Mouse (Mus musculus): ENCODE measurements around the gene Thbs4.

Thbs4 gene

DNA sequence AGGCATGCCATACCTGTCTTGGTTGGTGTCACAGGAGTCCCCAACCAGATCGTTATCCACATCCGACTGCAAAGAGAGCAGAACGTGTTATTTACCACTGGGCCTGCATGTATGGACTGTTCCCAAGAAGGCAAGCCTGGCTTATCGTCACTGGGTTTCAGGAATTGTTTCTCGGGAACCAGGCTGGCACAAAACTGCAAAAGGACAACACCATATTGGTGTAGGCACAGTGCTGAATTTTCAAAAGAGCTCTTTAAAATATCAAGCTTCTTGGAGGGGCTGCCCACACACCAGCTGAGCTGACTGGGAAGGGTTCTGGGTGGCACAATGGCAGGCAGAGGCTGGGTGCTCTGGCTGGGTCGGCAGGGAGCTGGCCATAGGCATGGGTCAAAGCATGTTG is 34.1 kb downstream of the Thbs4 start:
- DNase-seq (ENCODE audit: low read depth): no peak

DNA sequence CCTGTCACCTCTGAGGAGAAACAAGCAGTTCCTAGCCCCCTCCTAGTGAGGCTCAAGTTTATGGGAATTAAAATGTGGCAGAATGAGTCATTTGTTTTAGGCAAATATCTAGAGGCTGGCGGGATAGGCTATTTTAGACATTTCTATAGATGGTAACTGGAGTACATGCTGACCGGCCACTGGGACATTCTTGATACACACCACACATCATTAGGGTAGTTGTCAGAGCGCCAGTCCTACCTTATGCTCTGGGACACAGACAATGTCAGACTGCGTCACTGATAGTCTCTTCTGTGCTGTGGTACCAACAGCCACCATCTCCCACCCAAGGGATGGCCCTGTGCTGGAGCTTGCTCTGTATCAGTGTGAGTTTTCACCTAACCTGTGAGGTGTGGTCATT is 35.5 kb downstream of the Thbs4 start:
- DNase-seq (ENCODE audit: low read depth): no peak

DNA sequence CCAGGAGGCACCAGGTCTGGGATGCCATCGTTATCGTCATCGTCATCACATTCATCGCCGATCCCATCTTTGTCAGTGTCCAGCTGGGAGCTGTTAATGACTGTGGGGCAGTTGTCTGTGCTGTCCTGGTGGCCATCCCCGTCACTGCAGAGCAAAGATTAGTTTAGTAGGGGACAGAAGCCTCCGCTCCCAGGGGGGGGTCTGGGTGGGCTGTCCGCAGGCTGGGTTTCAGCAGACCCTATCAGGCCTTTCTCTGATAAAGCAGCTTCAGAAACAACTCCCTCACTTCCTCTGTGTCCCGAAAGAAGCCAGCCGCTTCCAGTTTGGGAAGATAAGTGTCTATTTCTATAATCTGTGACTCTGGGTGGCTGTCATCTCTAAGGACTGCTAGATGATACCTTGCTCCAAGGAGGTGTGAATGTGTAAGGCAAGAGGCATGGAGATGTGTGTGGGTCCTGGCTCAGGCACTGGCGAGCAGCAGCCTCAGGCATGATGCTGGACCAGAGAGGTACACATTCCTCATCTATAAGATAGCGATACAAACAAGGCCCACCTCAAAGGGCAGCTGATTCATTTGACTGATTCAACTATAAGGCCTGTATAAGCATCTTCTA is 36.5 kb downstream of the Thbs4 start:
- DNase-seq (ENCODE audit: low read depth): no peak

DNA sequence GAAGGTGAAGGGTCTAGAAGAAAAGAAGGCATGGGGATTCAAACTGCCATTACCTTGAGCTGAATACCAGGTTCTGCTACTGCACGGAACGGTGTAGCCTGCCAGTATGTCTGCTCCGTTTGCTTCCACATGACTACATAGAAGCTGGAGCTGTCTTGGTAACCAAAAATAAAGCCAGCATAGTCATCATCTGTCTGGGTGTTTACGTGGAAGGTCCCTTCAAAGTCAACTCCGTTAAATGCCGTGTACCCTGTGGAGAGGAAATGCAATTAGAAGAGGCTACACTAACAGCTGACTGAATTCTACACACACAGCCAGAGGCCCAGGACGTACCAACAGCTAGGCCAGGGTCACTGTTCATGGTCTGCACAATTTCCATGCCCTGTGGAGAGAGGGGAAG is 39.6 kb downstream of the Thbs4 start:
- DNase-seq (ENCODE audit: low read depth): no peak

DNA sequence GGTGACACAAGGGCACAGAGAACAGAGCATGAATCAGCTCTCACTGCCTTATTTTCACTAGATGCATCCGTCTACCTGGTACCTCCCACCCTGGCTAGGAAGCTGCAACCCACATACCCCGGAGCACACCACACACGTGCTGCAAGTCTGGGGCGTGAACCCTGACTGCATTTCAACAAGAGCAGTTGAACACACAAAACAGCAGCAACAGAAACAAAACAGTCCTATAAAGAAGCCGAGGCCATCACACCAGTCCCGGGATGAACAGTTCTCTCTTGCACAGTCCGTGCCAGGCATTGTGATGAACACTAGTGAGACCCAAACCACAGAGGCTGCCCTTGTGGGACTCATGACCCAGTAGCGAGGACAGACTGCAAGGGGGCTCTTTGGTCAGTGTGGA is 40.9 kb downstream of the Thbs4 start:
- no peak for DNase-seq (ENCODE audit: low read depth)

DNA sequence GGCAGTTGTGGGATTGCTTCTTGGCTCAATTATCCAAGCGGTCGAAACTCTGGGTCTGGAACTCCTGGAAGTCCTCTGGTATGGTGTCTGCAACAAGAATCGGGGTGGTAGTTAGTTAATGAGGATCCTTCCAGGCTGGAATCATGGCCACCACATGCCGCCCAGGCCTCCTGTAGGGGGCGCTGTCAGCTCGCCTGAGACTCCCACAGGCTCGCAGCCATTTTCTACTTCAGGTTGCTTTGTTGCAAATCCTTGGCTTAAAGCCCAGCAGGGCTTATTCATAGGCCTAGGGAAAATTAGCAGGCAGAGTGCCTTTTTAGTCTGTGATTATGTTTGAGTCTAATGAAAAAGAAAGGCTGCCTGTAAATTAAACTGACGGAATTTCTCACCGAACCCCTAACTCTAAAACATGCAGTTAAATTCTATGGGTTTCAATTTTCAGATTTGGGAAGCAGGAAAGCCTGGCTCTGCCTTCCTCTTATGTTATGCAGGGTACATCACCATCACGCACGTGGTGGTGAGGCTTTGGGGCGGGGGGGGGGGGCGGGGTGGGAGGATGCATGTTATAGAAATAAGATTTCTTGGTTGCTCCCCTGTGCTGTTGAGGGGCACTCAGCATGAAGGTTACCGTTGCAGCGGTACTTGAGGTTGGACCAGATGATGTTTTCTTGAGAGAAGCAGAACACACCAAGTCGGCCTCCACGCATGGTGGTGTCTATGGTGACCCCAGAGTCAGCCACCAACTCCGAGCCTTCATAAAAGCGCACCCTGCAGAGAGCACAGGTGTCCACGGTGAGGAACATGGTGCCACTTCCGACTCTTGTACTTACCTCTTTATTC is 42.7 kb downstream of the Thbs4 start:
- peak; percentile 17 for DNase-seq (ENCODE audit: low read depth)

DNA sequence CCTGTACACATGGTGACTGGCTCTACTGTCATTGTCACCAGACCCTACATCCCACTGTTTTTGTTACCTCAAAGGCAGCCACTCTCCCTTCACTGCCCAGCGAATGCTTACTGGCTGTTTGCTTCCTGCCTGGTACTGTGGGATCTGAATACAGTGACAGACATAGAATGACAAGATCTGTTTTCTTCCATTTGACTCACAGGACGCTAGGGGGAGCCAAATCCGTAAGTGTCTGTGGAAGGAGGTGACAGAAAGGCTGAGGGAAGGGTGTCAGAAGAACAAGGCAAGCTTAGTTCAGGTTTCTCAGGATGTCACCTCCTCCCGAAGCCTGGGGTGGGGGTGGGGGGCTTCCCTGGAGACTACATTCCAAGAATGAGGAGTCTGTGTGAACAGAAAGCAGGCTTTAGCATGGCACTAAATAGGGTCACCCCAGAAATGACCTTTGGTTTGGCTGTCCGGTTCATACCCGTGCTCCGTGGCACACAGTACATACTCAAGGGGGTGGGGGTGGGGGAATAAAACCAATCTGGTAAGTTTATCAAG is 43.6 kb downstream of the Thbs4 start:
- DNase-seq (ENCODE audit: low read depth): peak; percentile 62

DNA sequence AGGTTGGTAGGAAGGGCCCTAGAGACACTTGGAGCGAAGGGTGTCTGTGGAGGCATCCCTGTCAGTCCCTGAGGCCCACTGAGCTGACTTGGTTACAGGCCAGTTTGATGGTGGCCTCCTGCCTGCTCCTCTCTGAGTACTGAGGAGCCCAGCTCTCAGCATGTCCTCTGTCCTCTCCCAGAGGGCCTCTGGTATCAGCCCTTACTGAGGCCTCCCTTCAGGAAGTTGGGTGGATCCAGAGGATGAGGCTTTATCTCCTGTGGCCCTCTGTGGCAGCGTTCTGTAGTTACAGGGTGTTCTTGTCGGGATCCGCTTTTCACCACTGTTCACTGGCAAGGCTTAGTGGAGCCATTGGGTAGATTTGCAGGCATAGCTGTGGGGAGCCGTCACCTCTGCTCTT is 51.3 kb downstream of the Thbs4 start:
- DNase-seq (ENCODE audit: low read depth): no peak

DNA sequence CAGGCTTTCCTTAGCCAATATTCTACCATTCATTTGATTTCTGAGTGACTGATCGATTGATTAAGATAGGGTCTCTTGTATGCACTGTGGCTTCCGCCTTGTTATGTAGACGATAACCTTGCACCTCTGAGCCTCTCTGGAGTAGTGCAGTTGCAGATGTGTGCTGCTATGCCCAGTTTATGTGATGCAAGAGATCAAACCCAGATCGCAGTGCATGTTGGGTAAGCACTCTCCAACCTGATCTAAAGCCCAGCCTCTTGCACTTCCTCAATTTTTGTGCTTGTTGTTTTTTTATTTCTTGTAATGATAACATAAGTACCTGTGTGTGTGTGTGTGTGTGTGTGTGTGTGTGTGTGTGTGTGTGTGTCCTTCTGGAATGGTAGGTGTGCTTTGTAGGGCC is 51.7 kb downstream of the Thbs4 start:
- no peak for DNase-seq (ENCODE audit: low read depth)

DNA sequence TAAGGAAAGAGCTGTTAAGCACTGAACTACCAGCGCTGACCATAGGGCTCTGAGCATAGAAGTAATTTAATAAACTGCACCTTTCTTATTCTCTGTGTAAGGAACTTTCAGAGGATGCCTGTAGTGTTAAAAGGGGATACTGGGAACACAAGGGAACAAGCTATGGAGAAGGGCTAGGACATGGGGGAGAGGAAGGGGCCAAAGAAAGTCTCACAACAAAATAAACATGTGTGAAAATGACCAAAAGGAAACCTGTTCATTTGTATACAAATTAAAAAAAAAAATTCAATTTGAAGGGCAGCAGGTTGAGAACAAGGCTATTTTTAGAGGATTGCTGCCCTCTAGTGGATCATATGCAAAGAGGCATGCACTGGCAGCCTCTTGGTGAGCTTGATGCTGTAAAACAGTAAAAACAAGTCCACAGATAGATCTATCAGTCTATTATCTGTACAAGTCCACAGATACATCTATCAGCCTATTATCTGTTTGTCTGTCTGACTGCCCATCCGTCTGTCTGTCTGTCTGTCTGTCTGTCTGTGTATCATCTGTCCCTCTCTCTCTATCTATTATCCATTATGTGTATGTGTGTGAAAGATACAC is 53.8 kb downstream of the Thbs4 start:
- DNase-seq (ENCODE audit: low read depth): peak; percentile 72

DNA sequence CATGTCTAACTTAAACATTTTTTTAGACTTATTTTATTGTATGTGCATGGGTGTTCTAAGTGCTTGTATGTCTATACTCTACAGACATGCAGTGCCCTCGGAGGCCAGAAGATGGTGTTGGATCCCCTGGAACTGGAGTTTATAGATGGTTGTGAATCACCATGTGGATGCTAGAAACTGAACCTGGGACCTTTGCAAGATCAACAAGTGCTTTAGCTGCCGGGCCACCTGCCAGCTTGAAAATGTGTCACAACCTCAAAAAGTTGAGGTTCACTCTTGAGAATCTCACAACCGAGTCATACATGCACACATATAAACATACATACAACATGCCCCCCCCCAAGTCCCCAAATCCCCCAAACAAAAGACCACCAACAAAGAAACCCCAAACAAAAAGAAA is 54.8 kb downstream of the Thbs4 start:
- DNase-seq (ENCODE audit: low read depth): no peak

DNA sequence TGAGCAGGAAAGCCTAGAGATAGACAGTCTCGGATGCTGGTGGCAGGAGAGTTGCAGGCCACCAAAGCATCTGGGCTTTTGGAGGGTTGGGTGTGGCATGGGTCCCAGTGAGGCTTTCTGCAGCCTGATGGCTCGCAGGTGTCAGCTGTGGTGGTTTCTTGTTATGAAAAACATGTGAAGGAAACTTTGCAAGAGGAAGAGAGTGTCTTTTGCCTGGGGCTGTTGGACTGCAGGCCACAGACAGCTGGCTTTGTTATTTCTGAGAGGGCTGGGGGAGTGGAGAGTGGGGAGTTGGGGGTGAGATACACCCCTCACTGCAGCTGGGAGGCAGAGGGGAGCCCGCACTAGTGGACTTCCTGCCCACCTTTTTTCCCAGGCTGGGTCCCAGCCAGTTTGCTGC is 55.8 kb downstream of the Thbs4 start:
- no peak for DNase-seq (ENCODE audit: low read depth)

DNA sequence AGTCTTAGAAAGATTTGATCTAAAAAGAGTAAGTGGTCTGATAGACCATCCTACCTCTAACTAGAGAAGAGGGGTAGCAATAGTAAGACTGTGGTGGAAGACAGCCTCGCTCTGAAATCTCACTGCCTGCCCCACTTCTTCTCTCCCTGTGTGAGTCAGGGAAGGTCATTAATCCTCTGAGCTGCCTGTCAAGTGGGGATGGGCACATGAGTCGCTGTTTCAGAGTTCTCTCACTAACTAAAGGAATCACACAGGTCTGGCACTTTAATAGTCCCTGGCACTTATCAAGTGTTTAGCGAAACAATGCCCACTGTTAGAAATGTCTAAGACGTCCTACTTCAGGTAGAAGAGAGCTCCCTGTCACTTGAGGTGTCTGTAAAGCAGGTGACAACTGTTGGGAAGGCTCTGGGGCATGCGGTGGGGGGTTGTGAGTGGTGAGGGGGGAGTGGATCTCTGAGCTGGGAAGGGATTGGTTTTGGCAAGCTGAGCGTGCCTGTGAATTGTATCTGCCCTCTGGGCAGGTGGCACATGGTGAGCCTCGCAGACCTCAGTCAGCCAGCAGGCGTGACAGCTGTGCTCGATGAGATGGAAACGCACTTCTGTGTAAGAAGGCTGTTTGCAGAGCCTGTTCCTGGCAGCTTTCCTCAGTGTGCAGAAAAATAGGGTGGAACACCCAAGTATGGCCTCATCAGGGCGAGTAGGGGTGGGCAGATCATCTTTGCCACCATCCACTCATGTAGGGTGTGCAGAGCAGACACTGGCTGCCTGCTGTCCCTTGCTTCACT is 57.9 kb downstream of the Thbs4 start:
- DNase-seq (ENCODE audit: low read depth): no peak

DNA sequence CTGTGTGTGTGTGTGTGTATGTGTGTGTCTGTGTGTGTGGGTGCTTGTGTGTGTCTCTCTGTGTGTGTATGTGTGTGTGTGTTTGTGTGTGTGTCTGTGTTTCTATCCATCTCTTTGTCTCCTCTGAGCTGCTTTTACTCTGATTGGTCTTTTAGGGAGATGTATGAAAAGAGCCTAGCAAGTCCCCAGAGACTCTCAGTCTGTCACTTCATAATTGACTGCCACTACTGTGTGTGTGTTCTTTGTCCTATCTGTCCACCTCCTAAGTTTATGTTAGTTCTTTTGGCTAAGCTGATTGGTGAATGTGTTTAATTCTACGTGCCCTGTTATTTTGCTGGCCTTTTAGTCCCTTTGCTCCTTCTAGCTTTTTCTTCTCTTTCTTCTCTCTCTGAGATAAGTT is 58.9 kb downstream of the Thbs4 start:
- no peak for DNase-seq (ENCODE audit: low read depth)

DNA sequence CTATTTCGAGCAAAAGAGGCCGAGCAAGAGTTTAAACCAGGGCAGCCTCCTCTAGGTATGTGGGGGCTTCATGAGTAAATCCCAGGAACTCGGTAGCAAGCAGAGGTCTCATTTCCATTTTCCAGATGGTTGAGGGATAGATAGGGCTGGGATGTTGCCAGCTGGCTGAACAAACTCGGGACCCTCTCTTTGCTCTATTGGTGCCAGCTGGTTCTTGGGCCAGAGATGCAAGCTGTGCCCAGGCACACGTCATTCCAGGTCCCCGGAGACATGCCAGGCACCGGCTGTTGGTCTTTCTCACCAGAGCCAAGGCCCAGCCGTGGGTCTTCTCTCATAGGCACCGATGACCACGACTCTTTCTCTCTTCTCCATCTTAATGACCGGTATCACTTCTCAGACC is 60.9 kb downstream of the Thbs4 start:
- DNase-seq (ENCODE audit: low read depth): no peak

DNA sequence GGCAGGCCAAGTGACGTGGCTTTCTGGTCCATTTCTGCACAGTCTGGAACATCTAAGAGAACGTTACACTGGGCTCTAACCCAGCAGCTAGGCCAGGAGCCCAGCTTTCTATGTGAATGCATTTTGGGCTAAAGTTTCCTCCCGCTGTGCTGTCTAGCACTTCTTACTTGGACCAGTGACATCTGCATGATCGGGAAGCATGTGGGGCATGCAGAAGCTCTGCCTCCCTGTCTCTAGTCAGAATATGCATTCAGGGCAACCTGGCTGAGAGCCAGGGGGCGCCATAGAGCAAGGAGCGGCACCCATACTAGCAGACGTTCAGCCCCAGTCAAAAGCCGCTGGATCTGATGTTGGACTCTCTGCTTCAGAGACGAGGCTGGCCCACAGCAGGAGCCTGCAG is 61.4 kb downstream of the Thbs4 start:
- peak; percentile 67 for DNase-seq (ENCODE audit: low read depth)

DNA sequence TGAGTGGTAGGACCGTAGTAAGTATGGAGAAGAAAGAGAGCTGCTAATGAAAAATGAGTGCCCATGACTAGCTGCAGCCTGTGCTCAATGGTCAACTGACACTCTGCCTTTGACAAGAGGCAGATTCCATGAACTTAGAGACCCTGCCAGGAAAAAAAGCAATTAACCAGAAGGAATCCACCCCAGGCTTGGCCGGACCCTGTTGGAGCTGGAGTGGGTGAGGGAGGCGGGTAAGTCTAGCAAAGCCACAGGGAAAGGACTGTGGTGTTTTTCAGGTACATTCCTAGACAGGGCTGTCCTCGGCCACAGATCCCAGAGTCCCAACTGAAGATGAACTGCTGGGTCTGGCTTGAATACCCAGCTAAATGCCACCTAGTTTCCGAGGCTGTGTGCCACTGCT is 61.8 kb downstream of the Thbs4 start:
- no peak for DNase-seq (ENCODE audit: low read depth)

DNA sequence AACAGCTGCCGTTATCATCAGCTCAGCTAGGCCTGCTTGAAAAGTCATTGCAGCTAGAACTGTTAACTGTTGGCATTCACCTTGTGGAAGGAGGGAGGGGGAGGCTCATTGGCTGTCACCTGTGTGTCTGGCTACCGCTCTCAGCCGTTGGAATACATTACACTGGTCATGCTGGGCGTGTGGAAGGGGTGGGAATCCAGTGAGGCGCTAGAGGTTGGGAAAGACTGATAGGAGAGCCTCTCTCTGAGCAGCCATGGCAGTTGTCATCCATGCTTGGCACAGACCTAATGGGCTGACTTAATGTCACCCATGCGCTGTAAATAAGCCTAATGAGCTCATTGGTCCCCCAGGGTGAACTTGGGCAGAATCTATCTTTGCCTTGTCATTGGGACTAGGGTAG is 62.8 kb downstream of the Thbs4 start:
- DNase-seq (ENCODE audit: low read depth): no peak

DNA sequence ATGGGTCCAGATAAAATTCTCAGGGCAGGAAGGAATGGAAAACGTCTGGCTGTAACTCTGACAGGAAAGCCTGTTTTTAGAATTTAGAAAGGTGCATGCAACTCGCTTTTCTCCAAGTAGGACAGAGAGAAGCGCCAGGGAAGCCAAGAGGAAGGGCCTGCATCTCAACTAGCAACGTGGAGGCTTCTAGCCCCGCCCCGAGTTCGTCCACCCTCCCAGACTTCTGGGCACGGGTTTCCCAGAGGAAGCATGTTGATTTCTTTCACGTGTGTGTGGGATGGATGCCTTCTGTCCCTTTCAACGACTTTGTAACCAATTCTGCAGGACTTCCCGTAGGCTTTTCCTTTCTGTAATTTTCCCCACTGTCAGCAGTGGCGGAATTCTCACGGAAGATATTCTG is 64.8 kb downstream of the Thbs4 start:
- no peak for DNase-seq (ENCODE audit: low read depth)

DNA sequence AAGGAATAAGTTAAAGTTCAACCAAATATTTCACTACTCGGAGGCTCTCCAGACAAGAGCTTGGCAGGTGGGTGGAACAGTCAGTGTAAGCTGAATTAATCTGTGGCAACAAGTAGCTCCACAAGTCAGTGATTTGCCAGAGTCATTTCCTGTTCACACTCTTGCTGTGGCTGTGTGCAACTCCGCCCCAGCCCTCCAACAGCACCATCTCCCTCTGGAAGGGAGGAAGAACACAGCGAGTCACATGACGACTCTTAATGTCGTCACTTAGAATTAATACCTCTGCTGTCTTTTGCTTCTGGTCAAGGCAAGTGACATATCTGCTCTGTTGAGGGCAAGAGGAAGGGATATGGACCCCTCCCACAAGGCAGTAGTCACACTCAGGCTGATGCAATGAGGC is 72.2 kb downstream of the Thbs4 start:
- DNase-seq (ENCODE audit: low read depth): peak; percentile 31

DNA sequence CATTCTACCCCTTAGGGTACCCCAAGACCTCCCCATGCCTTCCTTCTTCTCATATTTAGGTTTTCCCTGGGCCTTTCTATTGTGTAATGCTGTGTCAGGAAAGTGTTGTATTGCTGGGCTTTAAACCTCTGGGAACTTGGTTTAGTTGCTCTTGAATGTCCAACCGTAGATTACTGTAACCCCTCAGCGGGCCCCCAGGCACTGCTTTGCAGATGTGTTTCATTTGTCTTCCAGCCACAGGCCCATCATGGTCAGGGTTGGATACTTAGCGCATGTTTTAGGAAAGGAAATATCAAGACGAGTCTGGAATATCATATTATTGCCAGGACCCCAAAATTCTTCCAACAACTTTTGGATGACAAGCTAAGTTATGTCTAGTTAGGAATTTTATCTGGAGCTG is 73.6 kb downstream of the Thbs4 start:
- DNase-seq (ENCODE audit: low read depth): no peak

DNA sequence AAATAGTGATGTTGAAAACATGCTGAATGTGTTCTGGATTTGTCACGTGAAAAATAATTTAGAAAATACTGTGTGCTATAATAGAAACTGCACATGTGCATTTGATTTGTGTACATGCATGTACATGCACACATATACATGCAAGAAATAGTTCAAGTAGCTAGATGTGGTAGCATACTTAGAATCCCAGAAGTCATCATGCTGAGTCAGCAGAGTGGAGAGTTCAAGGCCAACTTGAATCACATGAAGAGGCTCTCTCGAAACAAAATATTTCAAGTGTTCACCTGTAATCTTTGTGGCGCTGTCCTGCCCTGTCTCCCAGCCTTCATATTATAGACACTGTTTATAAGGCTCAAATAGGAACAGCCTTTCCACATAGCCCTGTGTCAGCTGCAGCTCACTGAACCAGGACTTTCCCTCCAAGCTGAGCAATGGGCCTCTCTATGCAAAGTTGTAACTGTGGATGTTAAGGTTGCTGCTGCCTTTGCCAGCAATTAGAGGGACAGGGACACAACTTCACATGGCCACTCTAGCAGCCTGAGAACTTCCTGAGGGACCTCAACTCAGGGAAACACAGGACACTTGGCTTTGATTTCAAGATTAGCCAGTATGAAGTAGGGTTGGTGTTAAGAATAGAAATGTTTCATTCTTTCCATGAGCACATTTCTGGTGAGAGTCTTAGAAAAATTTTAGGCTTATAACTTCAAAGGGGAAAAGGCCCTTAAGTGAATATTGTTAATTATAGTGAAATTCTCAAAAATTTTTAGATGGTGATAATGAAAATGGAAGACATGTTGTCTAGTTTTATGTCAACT is 76.6 kb downstream of the Thbs4 start:
- DNase-seq (ENCODE audit: low read depth): no peak

Data from naive thymus-derived CD4-positive, alpha-beta T cell, adult 2 months (primary cell).